Mouse (Mus musculus): Measurements from ENCODE around the gene Tmem120b. TPM values are rescaled to one million over a fixed set of nuclear protein-coding genes. Genes with fewer than 3 reads are reported as not detected.
A peak's percentile ranks its signal among the peaks of the same experiment; 100 is the strongest.

The Tmem120b gene
- polyA plus RNA-seq, 1 experiment from 2014 or later, result 14.0 TPM

- ATAC-seq (ENCODE audit: low FRiP score), result no peak
- H3K36me3 ChIP-seq (replicated peaks; ENCODE audit: control insufficient read depth, insufficient read depth), result peaks cover 16% of the 10 kb centered on the region
- H3K9me3 ChIP-seq (ENCODE audit: control insufficient read depth, low read length), result no peaks in the 10 kb centered on the region
- H3K27ac ChIP-seq, result no peak overlapping the region
- H3K9ac ChIP-seq, result no peak overlapping the region
- no peak overlapping the region for H3K4me3 ChIP-seq (replicated peaks; ENCODE audit: low read length)
- H3K4me1 ChIP-seq (replicated peaks; ENCODE audit: control insufficient read depth, insufficient read depth, low read length), result no peaks in the 10 kb centered on the region
- no peak for DNase-seq (ENCODE audit: low spot score)
- WGBS, result 94% methylated on average over 7 of the region's 7 CpGs
- no peak overlapping the region for H3K4me2 ChIP-seq (replicated peaks)
- H3K27me3 ChIP-seq (ENCODE audit: control insufficient read depth, insufficient read depth, low read length), result no peaks in the 10 kb centered on the region
Observed at GRCm38 (mm10) chr5:123029729-123030128, 38.5 kb upstream of the Tmem120b start.

DNA sequence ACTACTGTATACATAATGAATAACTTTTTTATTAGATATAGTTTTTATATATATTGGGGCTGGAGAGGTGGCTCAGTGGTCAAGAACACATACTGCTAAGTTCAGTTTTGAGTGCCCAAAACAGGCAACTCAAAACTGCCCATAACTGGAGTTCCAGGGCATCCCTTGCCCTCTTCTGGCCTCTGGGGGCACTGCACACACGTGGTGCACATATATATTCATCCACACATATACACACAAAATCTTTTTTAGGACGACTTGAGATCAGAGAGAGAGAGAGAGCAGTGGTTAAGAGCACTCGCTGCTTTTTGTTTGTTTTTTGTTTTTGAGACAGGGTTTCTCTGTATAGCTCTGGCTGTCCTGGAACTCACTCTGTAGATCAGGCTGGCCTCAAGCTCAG lies 36.9 kb upstream of the Tmem120b start:
- ATAC-seq (ENCODE audit: low FRiP score), result no peak
- 93% methylated on average over 3 of the region's 3 CpGs for WGBS

DNA sequence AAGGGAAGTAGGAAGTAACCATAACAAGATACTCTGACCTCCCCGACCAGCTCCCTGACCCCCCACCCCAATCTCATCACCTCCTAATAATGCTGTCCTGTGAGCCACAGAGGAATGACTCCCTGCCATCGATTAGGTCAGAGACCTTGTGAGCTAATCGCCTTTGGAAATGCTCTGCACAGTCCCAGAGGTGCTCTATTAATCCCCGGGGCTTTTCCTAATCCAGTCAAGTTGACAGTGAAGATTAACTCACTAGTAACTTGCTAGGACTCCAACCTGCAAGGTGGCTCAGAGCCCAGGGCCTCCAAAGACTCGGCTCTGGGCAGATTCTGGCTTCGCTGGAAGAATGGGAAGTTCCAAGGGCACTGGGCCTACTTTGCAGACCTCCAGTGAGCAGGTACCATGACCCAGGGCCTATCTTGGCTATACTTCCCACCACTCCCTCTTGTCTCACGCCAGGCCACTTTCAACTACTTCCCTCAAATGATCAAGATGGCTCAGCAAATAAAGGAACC lies 34.5 kb upstream of the Tmem120b start:
- ATAC-seq (ENCODE audit: low FRiP score) (no peak), DNase-seq (ENCODE audit: low spot score) (no peak)
- Histone ChIP-seq H3K27me3 (ENCODE audit: control insufficient read depth, insufficient read depth, low read length) (no peaks in the 10 kb centered on the region), H3K9me3 (ENCODE audit: control insufficient read depth, low read length) (no peaks in the 10 kb centered on the region), H3K27ac (no peak overlapping the region), H3K4me2 (replicated peaks) (no peak overlapping the region), H3K4me1 (replicated peaks; ENCODE audit: control insufficient read depth, insufficient read depth, low read length) (0 out of 2 replicates have a peak, but pooled peaks cover under 1% of the 10 kb centered on the region), H3K4me3 (replicated peaks; ENCODE audit: low read length) (no peak overlapping the region), H3K9ac (no peak overlapping the region), H3K36me3 (replicated peaks; ENCODE audit: control insufficient read depth, insufficient read depth) (peaks cover 16% of the 10 kb centered on the region)
- WGBS, result 78% methylated on average over 7 of the region's 7 CpGs

More for the DNA sequence above, 36.9 kb upstream of the Tmem120b start:
- Histone ChIP-seq H3K36me3 (replicated peaks; ENCODE audit: control insufficient read depth, insufficient read depth) (peaks cover 16% of the 10 kb centered on the region), H3K4me1 (replicated peaks; ENCODE audit: control insufficient read depth, insufficient read depth, low read length) (no peaks in the 10 kb centered on the region), H3K4me3 (replicated peaks; ENCODE audit: low read length) (no peak overlapping the region), H3K27ac (no peak overlapping the region), H3K27me3 (ENCODE audit: control insufficient read depth, insufficient read depth, low read length) (no peaks in the 10 kb centered on the region), H3K4me2 (replicated peaks) (no peak overlapping the region), H3K9me3 (ENCODE audit: control insufficient read depth, low read length) (no peaks in the 10 kb centered on the region), H3K9ac (no peak overlapping the region)
- DNase-seq (ENCODE audit: low spot score), result no peak

DNA sequence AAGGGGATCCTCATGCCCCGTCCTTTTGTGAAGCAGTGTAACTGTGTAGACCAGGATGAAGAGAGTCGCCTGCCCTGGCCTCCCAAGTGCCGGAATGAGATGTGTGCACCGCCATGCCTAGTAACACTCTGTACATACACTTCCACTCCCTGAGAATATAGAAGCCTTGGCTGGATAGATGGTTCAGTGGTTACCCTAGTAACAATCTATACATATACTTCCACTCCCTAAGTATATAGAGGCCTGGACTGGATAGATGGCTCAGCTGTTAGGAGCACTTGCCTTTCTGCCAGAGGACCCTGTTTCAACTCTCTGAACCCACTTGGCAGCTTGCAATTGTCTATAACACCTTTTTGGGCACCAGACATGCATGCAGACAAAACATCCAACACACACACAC lies 33.1 kb upstream of the Tmem120b start:
- Histone ChIP-seq H3K4me1 (replicated peaks; ENCODE audit: control insufficient read depth, insufficient read depth, low read length) (peaks cover 6% of the 10 kb centered on the region; the same call in 1 of the 2 replicates), H3K4me3 (replicated peaks; ENCODE audit: low read length) (no peak overlapping the region), H3K4me2 (replicated peaks) (no peak overlapping the region), H3K36me3 (replicated peaks; ENCODE audit: control insufficient read depth, insufficient read depth) (peaks cover 5% of the 10 kb centered on the region), H3K9ac (no peak overlapping the region), H3K27me3 (ENCODE audit: control insufficient read depth, insufficient read depth, low read length) (no peaks in the 10 kb centered on the region), H3K9me3 (ENCODE audit: control insufficient read depth, low read length) (no peaks in the 10 kb centered on the region), H3K27ac (no peak overlapping the region)
- DNase-seq (ENCODE audit: low spot score) (no peak), ATAC-seq (ENCODE audit: low FRiP score) (no peak)
- 86% methylated on average over 4 of the region's 4 CpGs for WGBS

- peaks cover 2% of the 10 kb centered on the region for H3K36me3 ChIP-seq (replicated peaks; ENCODE audit: control insufficient read depth, insufficient read depth)
- no peak for DNase-seq (ENCODE audit: low spot score)
- H3K4me2 ChIP-seq (replicated peaks), result no peak overlapping the region
- peaks cover 6% of the 10 kb centered on the region; the same call in 1 of the 2 replicates for H3K4me1 ChIP-seq (replicated peaks; ENCODE audit: control insufficient read depth, insufficient read depth, low read length)
- no peak overlapping the region for H3K9ac ChIP-seq
- WGBS, result 24% methylated on average over 6 of the region's 6 CpGs
- no peak overlapping the region for H3K4me3 ChIP-seq (replicated peaks; ENCODE audit: low read length)
- H3K9me3 ChIP-seq (ENCODE audit: control insufficient read depth, low read length), result no peaks in the 10 kb centered on the region
- no peaks in the 10 kb centered on the region for H3K27me3 ChIP-seq (ENCODE audit: control insufficient read depth, insufficient read depth, low read length)
- ATAC-seq (ENCODE audit: low FRiP score), result no peak
- no peak overlapping the region for H3K27ac ChIP-seq
Observed at GRCm38 (mm10) chr5:123035564-123035963, 32.7 kb upstream of the Tmem120b start.

- DNase-seq (ENCODE audit: low spot score), result no peak
- H3K9me3 ChIP-seq (ENCODE audit: control insufficient read depth, low read length), result no peaks in the 10 kb centered on the region
- peaks cover 6% of the 10 kb centered on the region; the same call in 1 of the 2 replicates for H3K4me1 ChIP-seq (replicated peaks; ENCODE audit: control insufficient read depth, insufficient read depth, low read length)
- no peak overlapping the region for H3K4me3 ChIP-seq (replicated peaks; ENCODE audit: low read length)
- no peak overlapping the region for H3K27ac ChIP-seq
- no peaks in the 10 kb centered on the region for H3K36me3 ChIP-seq (replicated peaks; ENCODE audit: control insufficient read depth, insufficient read depth)
- H3K4me2 ChIP-seq (replicated peaks), result no peak overlapping the region
- H3K27me3 ChIP-seq (ENCODE audit: control insufficient read depth, insufficient read depth, low read length), result no peaks in the 10 kb centered on the region
- WGBS, result 93% methylated on average over 5 of the region's 5 CpGs
- H3K9ac ChIP-seq, result no peak overlapping the region
- ATAC-seq (ENCODE audit: low FRiP score), result no peak
Observed at GRCm38 (mm10) chr5:123038115-123038514, 30.1 kb upstream of the Tmem120b start.

DNA sequence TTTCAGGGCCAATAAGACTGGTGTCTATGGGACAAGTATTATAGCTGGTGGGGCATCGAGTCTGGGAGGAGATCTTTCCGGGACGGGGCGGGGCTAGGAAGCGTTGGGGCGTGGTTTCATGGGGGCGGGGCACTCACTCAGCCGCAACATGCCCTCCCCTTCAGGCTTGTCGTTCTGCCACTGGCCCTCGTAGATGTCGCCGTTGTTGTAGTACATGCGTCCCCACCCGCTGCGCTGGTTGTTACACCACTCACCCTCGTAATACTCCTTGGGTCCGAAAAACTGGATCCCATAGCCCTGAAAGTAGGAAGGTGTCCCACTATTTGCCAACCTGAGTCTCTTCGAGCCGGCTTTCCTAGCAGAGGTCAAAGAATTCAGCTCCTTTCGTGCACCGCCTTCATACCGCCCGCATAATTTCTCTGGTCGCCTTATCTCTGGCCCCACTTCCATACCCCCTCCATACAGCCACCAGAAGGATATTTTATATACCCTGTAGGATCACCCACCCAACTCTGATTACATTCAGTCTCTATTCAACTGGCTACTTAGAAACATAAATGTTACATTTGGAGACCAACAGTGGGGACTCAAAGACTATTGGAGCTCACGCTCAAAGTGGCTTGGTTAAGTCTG lies 29.0 kb upstream of the Tmem120b start:
- no peak overlapping the region for H3K27ac ChIP-seq
- peaks cover 6% of the 10 kb centered on the region; the same call in 1 of the 2 replicates for H3K4me1 ChIP-seq (replicated peaks; ENCODE audit: control insufficient read depth, insufficient read depth, low read length)
- H3K36me3 ChIP-seq (replicated peaks; ENCODE audit: control insufficient read depth, insufficient read depth), result no peaks in the 10 kb centered on the region
- peak overlapping the region; percentile 49 for H3K4me2 ChIP-seq (replicated peaks)
- 4% methylated on average over 25 of the region's 25 CpGs for WGBS
- no peaks in the 10 kb centered on the region for H3K9me3 ChIP-seq (ENCODE audit: control insufficient read depth, low read length)
- H3K9ac ChIP-seq, result no peak overlapping the region; the same call in 1 of the 2 replicates
- ATAC-seq (ENCODE audit: low FRiP score), result no peak
- H3K4me3 ChIP-seq (replicated peaks; ENCODE audit: low read length), result no peak overlapping the region
- no peak for DNase-seq (ENCODE audit: low spot score)
- no peaks in the 10 kb centered on the region for H3K27me3 ChIP-seq (ENCODE audit: control insufficient read depth, insufficient read depth, low read length)

- no peak overlapping the region for H3K4me2 ChIP-seq (replicated peaks)
- H3K4me1 ChIP-seq (replicated peaks; ENCODE audit: control insufficient read depth, insufficient read depth, low read length), result peaks cover 6% of the 10 kb centered on the region; the same call in 1 of the 2 replicates
- ATAC-seq (ENCODE audit: low FRiP score) (no peak), DNase-seq (ENCODE audit: low spot score) (no peak)
- no peaks in the 10 kb centered on the region for H3K9me3 ChIP-seq (ENCODE audit: control insufficient read depth, low read length)
- H3K36me3 ChIP-seq (replicated peaks; ENCODE audit: control insufficient read depth, insufficient read depth), result no peaks in the 10 kb centered on the region
- no peak overlapping the region for H3K4me3 ChIP-seq (replicated peaks; ENCODE audit: low read length)
- 53% methylated on average over 7 of the region's 7 CpGs for WGBS
- peak overlapping the region; percentile 38; the same call in 1 of the 2 replicates for H3K27ac ChIP-seq
- no peak overlapping the region for H3K9ac ChIP-seq
- H3K27me3 ChIP-seq (ENCODE audit: control insufficient read depth, insufficient read depth, low read length), result no peaks in the 10 kb centered on the region
Observed at GRCm38 (mm10) chr5:123040796-123041195, 27.4 kb upstream of the Tmem120b start.

DNA sequence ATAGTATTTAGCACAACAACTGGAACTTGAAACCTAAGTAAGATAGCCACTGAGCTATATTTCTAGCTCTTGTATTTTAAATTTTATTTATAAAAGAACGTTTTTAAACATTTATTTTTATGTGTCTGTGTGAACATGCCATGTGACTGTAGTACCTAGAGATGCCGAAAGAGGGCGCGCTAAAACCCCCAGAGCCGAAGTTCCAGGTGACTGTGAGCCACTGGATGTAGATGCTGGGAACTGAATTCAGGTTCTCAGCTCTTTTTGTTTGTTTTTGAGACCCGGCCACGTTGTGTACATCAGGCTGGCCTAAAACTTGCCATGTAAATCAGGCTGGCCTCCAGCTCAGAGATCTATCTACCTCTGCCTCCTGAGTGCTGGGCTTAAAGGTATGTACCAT lies 24.4 kb upstream of the Tmem120b start:
- Histone ChIP-seq H3K4me2 (replicated peaks) (no peak overlapping the region), H3K9me3 (ENCODE audit: control insufficient read depth, low read length) (no peaks in the 10 kb centered on the region), H3K4me3 (replicated peaks; ENCODE audit: low read length) (no peak overlapping the region), H3K27me3 (ENCODE audit: control insufficient read depth, insufficient read depth, low read length) (no peaks in the 10 kb centered on the region), H3K9ac (no peak overlapping the region), H3K36me3 (replicated peaks; ENCODE audit: control insufficient read depth, insufficient read depth) (no peaks in the 10 kb centered on the region), H3K4me1 (replicated peaks; ENCODE audit: control insufficient read depth, insufficient read depth, low read length) (peaks cover 4% of the 10 kb centered on the region; the same call in 1 of the 2 replicates), H3K27ac (no peak overlapping the region)
- no peak for ATAC-seq (ENCODE audit: low FRiP score)
- no peak for DNase-seq (ENCODE audit: low spot score)
- 25% methylated on average over 7 of the region's 7 CpGs for WGBS

Measured in hindbrain, embryonic 14.5 days (tissue).